Comparison of ENCODE assay signal across 7 mouse cellular contexts in the genomic region with DNA sequence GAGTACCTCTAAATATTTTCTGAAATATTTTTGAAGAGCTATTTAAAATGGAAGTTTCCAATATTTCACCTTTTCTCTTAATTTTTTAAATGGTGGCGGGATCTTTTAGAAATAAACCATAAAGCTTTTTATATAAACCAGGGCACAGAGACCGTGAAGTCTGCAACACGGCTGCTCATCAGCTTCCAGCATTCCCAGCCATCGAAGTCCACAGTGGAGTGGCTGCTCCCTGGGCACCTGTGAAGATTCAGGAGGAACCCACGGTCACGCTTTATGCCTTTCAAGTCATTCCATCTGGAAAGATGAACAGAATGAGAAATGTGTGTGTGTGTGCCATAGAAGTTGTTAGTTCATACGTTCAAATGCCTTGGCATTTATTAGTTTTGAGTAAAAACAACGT. TPM values are rescaled to one million over a fixed set of nuclear protein-coding genes. Genes with fewer than 3 reads are reported as not detected.
DNase-seq lines count a peak whose midpoint lies in the region; ATAC-seq and TF ChIP-seq lines count a peak whose summit lies in the region.

No protein-coding gene starts in this region.

- no peak for TF ChIP-seq CTCF in spleen, adult 2 months (IDR thresholded peaks at IDR 0.05; ENCODE audit: extremely low read depth, insufficient read depth, insufficient read length, insufficient replicate concordance)

- peak overlapping the region; percentile 41 for H3K4me2 ChIP-seq in forebrain, embryonic 11.5 days (ENCODE audit: low read depth, low read length, severe bottlenecking)
- peak overlapping the region; percentile 72 for H3K4me2 ChIP-seq in limb, embryonic 13.5 days (replicated peaks)
- peak overlapping the region; percentile 75 for H3K4me2 ChIP-seq in stomach, embryonic 16.5 days (ENCODE audit: low read depth, low read length)

- ATAC-seq in forebrain, embryonic 11.5 days (replicated peaks; ENCODE audit: low FRiP score): no peak
- no peak for ATAC-seq in limb, embryonic 13.5 days (ENCODE audit: low FRiP score, low read depth)
- ATAC-seq in stomach, embryonic 16.5 days (ENCODE audit: insufficient read depth, low FRiP score): no peak

- WGBS in spleen, adult 2 months: 40% methylated on average over 8 of the region's 8 CpGs
- 58% methylated on average over 8 of the region's 8 CpGs for WGBS in forebrain, embryonic 11.5 days
- 41% methylated on average over 8 of the region's 8 CpGs for WGBS in limb, embryonic 13.5 days
- 37% methylated on average over 8 of the region's 8 CpGs for WGBS in stomach, embryonic 16.5 days

- H3K4me1 ChIP-seq in spleen, adult 2 months (ENCODE audit: control insufficient read depth, insufficient read depth, insufficient read length): peaks cover 2% of the 10 kb centered on the region; the same call in 1 of the 2 replicates
- H3K4me1 ChIP-seq in forebrain, embryonic 11.5 days (replicated peaks; ENCODE audit: control insufficient read depth, insufficient read depth, low read length): no peaks in the 10 kb centered on the region; the same call in 1 of the 2 replicates
- peaks cover 7% of the 10 kb centered on the region; the same call in 1 of the 2 replicates for H3K4me1 ChIP-seq in limb, embryonic 13.5 days
- peaks cover 7% of the 10 kb centered on the region for H3K4me1 ChIP-seq in stomach, embryonic 16.5 days (ENCODE audit: control insufficient read depth, insufficient read depth, low read length)

- DNase-seq in spleen, adult 2 months (ENCODE audit: low read depth in 1 of 2, low spot score in 2 of 2): no peak
- DNase-seq in spleen, postnatal 36 days (ENCODE audit: low spot score in 2 of 2): no peak
- DNase-seq in forebrain, embryonic 11.5 days (ENCODE audit: low spot score): no peak
- DNase-seq in cerebellum, adult 11 months: no peak
- DNase-seq in right cerebral cortex, postnatal 36 days (ENCODE audit: low spot score in 2 of 2): no peak

- peak overlapping the region; percentile 57; the same call in 1 of the 2 replicates for H3K9ac ChIP-seq in forebrain, embryonic 11.5 days (ENCODE audit: low read length)
- peak overlapping the region; percentile 72 for H3K9ac ChIP-seq in limb, embryonic 13.5 days
- peak overlapping the region; percentile 63 for H3K9ac ChIP-seq in stomach, embryonic 16.5 days (ENCODE audit: low read length)

- no peaks in the 10 kb centered on the region for H3K36me3 ChIP-seq in spleen, adult 2 months (ENCODE audit: control insufficient read depth, insufficient read depth, low read length)
- no peaks in the 10 kb centered on the region for H3K36me3 ChIP-seq in forebrain, embryonic 11.5 days (ENCODE audit: control insufficient read depth, insufficient read depth, low read length)
- peaks cover 4% of the 10 kb centered on the region; the same call in 1 of the 2 replicates for H3K36me3 ChIP-seq in limb, embryonic 13.5 days
- no peaks in the 10 kb centered on the region for H3K36me3 ChIP-seq in stomach, embryonic 16.5 days (ENCODE audit: control insufficient read depth, insufficient read depth, low read length)

- H3K27ac ChIP-seq in spleen, adult 2 months (ENCODE audit: insufficient read depth, low read length): no peak overlapping the region
- no peak overlapping the region for H3K27ac ChIP-seq in forebrain, embryonic 11.5 days (ENCODE audit: low read depth, low read length)
- H3K27ac ChIP-seq in limb, embryonic 13.5 days: no peak overlapping the region
- H3K27ac ChIP-seq in stomach, embryonic 16.5 days (ENCODE audit: low read length): no peak overlapping the region

- peak overlapping the region; percentile 63 for H3K4me3 ChIP-seq in spleen, adult 2 months (ENCODE audit: extremely low read depth, insufficient read depth, insufficient read length)
- H3K4me3 ChIP-seq in forebrain, embryonic 11.5 days (ENCODE audit: low read depth, low read length): peak overlapping the region; percentile 51
- H3K4me3 ChIP-seq in limb, embryonic 13.5 days: peak overlapping the region; percentile 53
- peak overlapping the region; percentile 67 for H3K4me3 ChIP-seq in stomach, embryonic 16.5 days (replicated peaks; ENCODE audit: low read length)

- no peaks in the 10 kb centered on the region for H3K27me3 ChIP-seq in spleen, adult 2 months (ENCODE audit: control insufficient read depth, insufficient read depth, low read length)
- H3K27me3 ChIP-seq in forebrain, embryonic 11.5 days (ENCODE audit: control insufficient read depth, insufficient read depth, low read length): no peaks in the 10 kb centered on the region
- no peaks in the 10 kb centered on the region for H3K27me3 ChIP-seq in limb, embryonic 13.5 days
- H3K27me3 ChIP-seq in stomach, embryonic 16.5 days (ENCODE audit: control insufficient read depth, insufficient read depth, low read length): no peaks in the 10 kb centered on the region

- TF ChIP-seq POLR2A in spleen, adult 2 months (IDR thresholded peaks at IDR 0.05; ENCODE audit: low read depth, low read length): no peak

- H3K9me3 ChIP-seq in forebrain, embryonic 11.5 days (ENCODE audit: control insufficient read depth, low read length): no peaks in the 10 kb centered on the region
- H3K9me3 ChIP-seq in limb, embryonic 13.5 days: no peaks in the 10 kb centered on the region
- no peaks in the 10 kb centered on the region for H3K9me3 ChIP-seq in stomach, embryonic 16.5 days (replicated peaks; ENCODE audit: control insufficient read depth, low read length)

RNA-seq across cellular contexts. Expression of gene Nudt13, which starts 0.5 kb away (rescaled TPM):
- polyA plus RNA-seq in spleen, adult 2 months (2012; rRNA removed): 7.2 and 7.8 TPM in 2 replicates
- 8.5 and 12.6 TPM in 2 replicates for polyA plus RNA-seq in forebrain, embryonic 11.5 days (2014; fragmentation: Nextera tagmentation; extraction: Ambion mirVana)
- polyA plus RNA-seq in limb, embryonic 13.5 days (2015; fragmentation: Nextera tagmentation; extraction: Ambion mirVana): 18.2 and 21.4 TPM in 2 replicates
- 13.9 and 14.9 TPM in 2 replicates for polyA plus RNA-seq in stomach, embryonic 16.5 days (2015; fragmentation: Nextera tagmentation; extraction: Ambion mirVana)

RNA-seq across cellular contexts. Expression of gene Kcnk16, which starts 25.9 kb away (rescaled TPM):
- polyA plus RNA-seq in spleen, adult 2 months (2012; rRNA removed): not detected in 2 replicates
- not detected in 2 replicates for polyA plus RNA-seq in forebrain, embryonic 11.5 days (2014; fragmentation: Nextera tagmentation; extraction: Ambion mirVana)
- not detected in 2 replicates for polyA plus RNA-seq in limb, embryonic 13.5 days (2015; fragmentation: Nextera tagmentation; extraction: Ambion mirVana)
- 8.0 and 9.8 TPM in 2 replicates for polyA plus RNA-seq in stomach, embryonic 16.5 days (2015; fragmentation: Nextera tagmentation; extraction: Ambion mirVana)

RNA-seq across cellular contexts. Expression of gene Ecd, which starts 53.0 kb away (rescaled TPM):
- polyA plus RNA-seq in spleen, adult 2 months (2012; rRNA removed): 13.2 and 14.2 TPM in 2 replicates
- polyA plus RNA-seq in forebrain, embryonic 11.5 days (2014; fragmentation: Nextera tagmentation; extraction: Ambion mirVana): 77.9 and 78.5 TPM in 2 replicates
- 53.6 and 55.6 TPM in 2 replicates for polyA plus RNA-seq in limb, embryonic 13.5 days (2015; fragmentation: Nextera tagmentation; extraction: Ambion mirVana)
- polyA plus RNA-seq in stomach, embryonic 16.5 days (2015; fragmentation: Nextera tagmentation; extraction: Ambion mirVana): 44.1 and 46.2 TPM in 2 replicates

RNA-seq across cellular contexts. Expression of gene Fam149b, which starts 53.0 kb away (rescaled TPM):
- 12.6 and 15.4 TPM in 2 replicates for polyA plus RNA-seq in spleen, adult 2 months (2012; rRNA removed)
- 59.5 and 60.8 TPM in 2 replicates for polyA plus RNA-seq in forebrain, embryonic 11.5 days (2014; fragmentation: Nextera tagmentation; extraction: Ambion mirVana)
- polyA plus RNA-seq in limb, embryonic 13.5 days (2015; fragmentation: Nextera tagmentation; extraction: Ambion mirVana): 38.3 and 40.7 TPM in 2 replicates
- 28.5 and 29.5 TPM in 2 replicates for polyA plus RNA-seq in stomach, embryonic 16.5 days (2015; fragmentation: Nextera tagmentation; extraction: Ambion mirVana)
